Mouse (Mus musculus): ENCODE measurements around the gene Mpp1. TPM values are rescaled to one million over a fixed set of nuclear protein-coding genes. Genes with fewer than 3 reads are reported as not detected.

Mpp1 gene
- polyA plus RNA-seq, 1 experiment, result 85.1 TPM

- no peak for TF ChIP-seq EP300 (IDR thresholded peaks at IDR 0.05; ENCODE audit: insufficient read depth, low read depth, low read length)
- no peak for TF ChIP-seq POLR2A (IDR thresholded peaks at IDR 0.05; ENCODE audit: insufficient read depth, low read length)
- Histone ChIP-seq H3K4me3 (ENCODE audit: low read depth, low read length) (no peak overlapping the region), H3K4me1 (ENCODE audit: control insufficient read depth, insufficient read depth, low read length) (no peaks in the 10 kb centered on the region), H3K36me3 (ENCODE audit: control insufficient read depth, insufficient read depth, low read length, poor library complexity, severe bottlenecking) (no peaks in the 10 kb centered on the region), H3K27me3 (ENCODE audit: control insufficient read depth, insufficient read depth, low read length, poor library complexity, severe bottlenecking) (no peaks in the 10 kb centered on the region), H3K9ac (ENCODE audit: low read depth, poor library complexity, severe bottlenecking) (no peak overlapping the region), H3K27ac (ENCODE audit: insufficient read depth, low read length) (0 out of 2 replicates have a peak overlapping the region, but pooled peaks have one; percentile 36), H3K9me3 (replicated peaks; ENCODE audit: control insufficient read depth, insufficient read depth, low read length, poor library complexity, severe bottlenecking) (no peaks in the 10 kb centered on the region)
These were observed 7.4 kb upstream of the Mpp1 start for GRCm38 (mm10) chrX:75138182-75138581.

DNA sequence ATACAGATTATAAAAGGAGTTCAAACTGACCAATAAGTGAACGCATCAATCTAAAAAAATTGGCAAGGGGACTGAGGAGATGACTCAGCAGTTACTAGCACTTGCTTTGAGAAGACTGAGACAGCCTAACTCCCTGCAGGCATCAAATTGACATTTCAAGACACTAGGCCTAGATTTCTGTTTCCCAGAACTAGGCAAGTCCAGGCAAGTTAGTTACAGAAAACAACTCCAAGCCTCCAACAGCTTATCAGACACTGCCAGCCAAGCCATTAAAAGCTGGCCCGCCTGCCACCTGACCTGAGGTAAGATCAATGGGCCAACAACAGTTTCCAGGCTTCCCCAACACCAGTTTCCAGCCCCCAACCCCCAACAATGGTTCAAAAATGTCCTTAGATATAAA, 6.9 kb upstream of the Mpp1 start:
- Histone ChIP-seq H3K4me3 (ENCODE audit: low read depth, low read length) (no peak overlapping the region), H3K9me3 (replicated peaks; ENCODE audit: control insufficient read depth, insufficient read depth, low read length, poor library complexity, severe bottlenecking) (no peaks in the 10 kb centered on the region), H3K36me3 (ENCODE audit: control insufficient read depth, insufficient read depth, low read length, poor library complexity, severe bottlenecking) (no peaks in the 10 kb centered on the region), H3K27me3 (ENCODE audit: control insufficient read depth, insufficient read depth, low read length, poor library complexity, severe bottlenecking) (no peaks in the 10 kb centered on the region), H3K27ac (ENCODE audit: insufficient read depth, low read length) (peak overlapping the region; percentile 78), H3K9ac (ENCODE audit: low read depth, poor library complexity, severe bottlenecking) (no peak overlapping the region), H3K4me1 (ENCODE audit: control insufficient read depth, insufficient read depth, low read length) (no peaks in the 10 kb centered on the region)
- TF ChIP-seq EP300 (IDR thresholded peaks at IDR 0.05; ENCODE audit: insufficient read depth, low read depth, low read length) (peak; percentile 65; the same call in 1 of the 2 replicates), POLR2A (IDR thresholded peaks at IDR 0.05; ENCODE audit: insufficient read depth, low read length) (no peak)

DNA sequence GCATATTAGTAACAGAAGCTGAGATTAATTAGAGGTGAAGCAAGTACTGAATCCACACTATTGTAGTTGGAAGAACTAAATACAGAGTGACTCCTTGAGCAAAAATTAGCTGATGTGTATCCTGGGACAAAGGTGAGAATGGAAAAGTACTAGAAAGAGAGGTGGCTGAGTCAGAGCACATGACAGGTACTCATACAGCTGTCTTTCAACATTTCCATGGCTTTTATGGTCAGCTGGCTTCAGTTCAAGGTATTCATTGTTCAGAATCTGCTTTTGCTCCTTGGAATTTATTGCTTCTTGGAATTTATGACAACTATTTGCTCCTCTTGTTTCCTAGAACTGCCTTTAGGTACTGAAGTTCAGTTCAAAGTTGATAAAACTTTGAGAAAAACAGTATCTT, 6.1 kb upstream of the Mpp1 start:
- no peaks in the 10 kb centered on the region for H3K27me3 ChIP-seq (ENCODE audit: control insufficient read depth, insufficient read depth, low read length, poor library complexity, severe bottlenecking)
- H3K27ac ChIP-seq (ENCODE audit: insufficient read depth, low read length), result no peak overlapping the region
- no peak overlapping the region for H3K4me3 ChIP-seq (ENCODE audit: low read depth, low read length)
- no peaks in the 10 kb centered on the region for H3K36me3 ChIP-seq (ENCODE audit: control insufficient read depth, insufficient read depth, low read length, poor library complexity, severe bottlenecking)
- H3K9me3 ChIP-seq (replicated peaks; ENCODE audit: control insufficient read depth, insufficient read depth, low read length, poor library complexity, severe bottlenecking), result no peaks in the 10 kb centered on the region
- TF ChIP-seq POLR2A (IDR thresholded peaks at IDR 0.05; ENCODE audit: insufficient read depth, low read length) (no peak), EP300 (IDR thresholded peaks at IDR 0.05; ENCODE audit: insufficient read depth, low read depth, low read length) (no peak), CTCF (IDR thresholded peaks at IDR 0.05; ENCODE audit: low read depth, low read length) (no peak)
- no peak overlapping the region for H3K9ac ChIP-seq (ENCODE audit: low read depth, poor library complexity, severe bottlenecking)
- H3K4me1 ChIP-seq (ENCODE audit: control insufficient read depth, insufficient read depth, low read length), result no peaks in the 10 kb centered on the region

- peaks cover 2% of the 10 kb centered on the region; the same call in 1 of the 2 replicates for H3K36me3 ChIP-seq (ENCODE audit: control insufficient read depth, insufficient read depth, low read length, poor library complexity, severe bottlenecking)
- TF ChIP-seq POLR2A (IDR thresholded peaks at IDR 0.05; ENCODE audit: insufficient read depth, low read length) (no peak), EP300 (IDR thresholded peaks at IDR 0.05; ENCODE audit: insufficient read depth, low read depth, low read length) (no peak), CTCF (IDR thresholded peaks at IDR 0.05; ENCODE audit: low read depth, low read length) (no peak)
- no peaks in the 10 kb centered on the region for H3K9me3 ChIP-seq (replicated peaks; ENCODE audit: control insufficient read depth, insufficient read depth, low read length, poor library complexity, severe bottlenecking)
- H3K27ac ChIP-seq (ENCODE audit: insufficient read depth, low read length), result no peak overlapping the region
- H3K4me3 ChIP-seq (ENCODE audit: low read depth, low read length), result no peak overlapping the region
- H3K27me3 ChIP-seq (ENCODE audit: control insufficient read depth, insufficient read depth, low read length, poor library complexity, severe bottlenecking), result no peaks in the 10 kb centered on the region
- no peaks in the 10 kb centered on the region for H3K4me1 ChIP-seq (ENCODE audit: control insufficient read depth, insufficient read depth, low read length)
- H3K9ac ChIP-seq (ENCODE audit: low read depth, poor library complexity, severe bottlenecking), result no peak overlapping the region
These were observed 1.3 kb downstream of the Mpp1 start for GRCm38 (mm10) chrX:75129474-75129873.

DNA sequence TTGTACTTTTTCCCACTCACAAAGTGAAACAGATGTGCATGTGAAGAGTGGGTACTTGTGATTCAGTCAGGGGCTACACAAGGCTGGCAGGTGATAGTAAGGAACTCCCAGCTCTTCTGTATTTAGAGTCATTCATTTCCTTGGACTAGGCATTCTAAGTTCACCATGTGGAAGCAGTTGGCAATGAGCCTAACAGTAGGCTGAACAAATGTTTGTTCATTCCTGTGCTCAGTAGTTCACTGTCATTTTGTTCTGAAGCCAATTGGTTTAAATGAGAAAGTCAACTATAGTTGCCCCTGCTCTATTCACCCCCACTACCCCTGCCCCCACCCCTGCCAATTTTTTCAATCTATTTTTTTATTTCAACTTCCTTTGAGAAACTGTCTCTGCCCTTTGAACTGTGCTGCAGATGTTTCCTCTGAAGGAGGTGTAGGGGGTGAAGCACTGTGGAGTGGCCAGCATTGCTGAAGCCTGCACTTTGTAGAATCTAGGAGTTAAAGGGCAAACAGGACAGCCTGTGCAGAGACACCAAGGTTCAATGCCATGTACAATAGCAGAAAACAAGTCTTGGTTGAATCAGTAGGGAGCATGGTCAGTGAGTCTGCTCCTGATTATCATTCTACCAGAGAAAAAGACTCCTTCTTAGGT, 2.4 kb downstream of the Mpp1 start:
- no peak overlapping the region for H3K27ac ChIP-seq (ENCODE audit: insufficient read depth, low read length)
- H3K9ac ChIP-seq (ENCODE audit: low read depth, poor library complexity, severe bottlenecking), result no peak overlapping the region
- no peaks in the 10 kb centered on the region for H3K9me3 ChIP-seq (replicated peaks; ENCODE audit: control insufficient read depth, insufficient read depth, low read length, poor library complexity, severe bottlenecking)
- H3K4me1 ChIP-seq (ENCODE audit: control insufficient read depth, insufficient read depth, low read length), result no peaks in the 10 kb centered on the region
- peaks cover 2% of the 10 kb centered on the region; the same call in 1 of the 2 replicates for H3K36me3 ChIP-seq (ENCODE audit: control insufficient read depth, insufficient read depth, low read length, poor library complexity, severe bottlenecking)
- no peaks in the 10 kb centered on the region for H3K27me3 ChIP-seq (ENCODE audit: control insufficient read depth, insufficient read depth, low read length, poor library complexity, severe bottlenecking)
- H3K4me3 ChIP-seq (ENCODE audit: low read depth, low read length), result no peak overlapping the region
- no peak for TF ChIP-seq EP300 (IDR thresholded peaks at IDR 0.05; ENCODE audit: insufficient read depth, low read depth, low read length)
- no peak for TF ChIP-seq POLR2A (IDR thresholded peaks at IDR 0.05; ENCODE audit: insufficient read depth, low read length)
- no peak for TF ChIP-seq CTCF (IDR thresholded peaks at IDR 0.05; ENCODE audit: low read depth, low read length)

- TF ChIP-seq EP300 (IDR thresholded peaks at IDR 0.05; ENCODE audit: insufficient read depth, low read depth, low read length), result no peak
- no peak for TF ChIP-seq POLR2A (IDR thresholded peaks at IDR 0.05; ENCODE audit: insufficient read depth, low read length)
- no peak for TF ChIP-seq CTCF (IDR thresholded peaks at IDR 0.05; ENCODE audit: low read depth, low read length)
- Histone ChIP-seq H3K4me1 (ENCODE audit: control insufficient read depth, insufficient read depth, low read length) (no peaks in the 10 kb centered on the region), H3K9me3 (replicated peaks; ENCODE audit: control insufficient read depth, insufficient read depth, low read length, poor library complexity, severe bottlenecking) (no peaks in the 10 kb centered on the region), H3K9ac (ENCODE audit: low read depth, poor library complexity, severe bottlenecking) (no peak overlapping the region), H3K36me3 (ENCODE audit: control insufficient read depth, insufficient read depth, low read length, poor library complexity, severe bottlenecking) (peaks cover 2% of the 10 kb centered on the region), H3K27me3 (ENCODE audit: control insufficient read depth, insufficient read depth, low read length, poor library complexity, severe bottlenecking) (no peaks in the 10 kb centered on the region), H3K4me3 (ENCODE audit: low read depth, low read length) (no peak overlapping the region), H3K27ac (ENCODE audit: insufficient read depth, low read length) (no peak overlapping the region)
These were observed 3.9 kb downstream of the Mpp1 start for GRCm38 (mm10) chrX:75126893-75127292.
